Mouse (Mus musculus) liver, embryonic 15.5 days (tissue): ENCODE results near the gene Ppp4c. TPM values are rescaled to one million over a fixed set of nuclear protein-coding genes. Genes with fewer than 3 reads are reported as not detected.

ENCODE experiments used
- ATAC-seq: fragments of 200-750 bp; cut with Nextera tagmentation; 2 replicates; pipeline ENCODE4 v1.8.0; 2017; ENCODE audit warnings: moderate number of reproducible peaks, mild to moderate bottlenecking, moderate library complexity; ENCODE audit not compliant: insufficient read depth
- H3K27ac ChIP-seq: fragments of 300-500 bp; sonication (generic); replicated peaks from 2 replicates; pipeline ENCODE4 v1.5.1; 2015; ENCODE audit warnings: mild to moderate bottlenecking, inconsistent platforms
- H3K27me3 ChIP-seq: fragments of 300-500 bp; sonication (generic); 2 replicates; pipeline ENCODE4 v1.6.1; 2015; ENCODE audit warnings: mild to moderate bottlenecking, inconsistent platforms
- H3K36me3 ChIP-seq: fragments of 300-500 bp; sonication (generic); replicated peaks from 2 replicates; pipeline ENCODE4 v1.6.1; 2015; ENCODE audit warnings: moderate library complexity, mild to moderate bottlenecking, inconsistent platforms
- H3K4me1 ChIP-seq: fragments of 300-500 bp; sonication (generic); replicated peaks from 2 replicates; pipeline ENCODE4 v1.6.1; 2015; ENCODE audit warnings: inconsistent platforms
- H3K4me2 ChIP-seq: fragments of 300-500 bp; sonication (generic); 2 replicates; pipeline ENCODE4 v1.6.1; 2015; ENCODE audit warnings: moderate library complexity, mild to moderate bottlenecking, inconsistent platforms
- H3K4me3 ChIP-seq: fragments of 300-500 bp; sonication (generic); replicated peaks from 2 replicates; pipeline ENCODE4 v1.5.1; 2015; ENCODE audit warnings: mild to moderate bottlenecking, inconsistent platforms
- H3K9ac ChIP-seq: fragments of 300-500 bp; sonication (generic); 2 replicates; pipeline ENCODE4 v1.6.1; 2015; ENCODE audit warnings: moderate library complexity, mild to moderate bottlenecking, inconsistent platforms
- H3K9me3 ChIP-seq: fragments of 300-500 bp; sonication (generic); replicated peaks from 2 replicates; pipeline ENCODE4 v1.6.1; 2016; ENCODE audit warnings: inconsistent platforms
- WGBS: fragments of 180-500 bp; shearing (Covaris S2); methylation state at CpG from one replicate; pipeline ENCODE4 v1.1.7; 2015; ENCODE audit warnings: mixed read lengths; ENCODE audit not compliant: insufficient replicate concordance; 5-methylcytosine and 5-hydroxymethylcytosine counted together
- polyA plus RNA-seq: library from polyadenylated mRNA; unstranded; fragments of >200 nt; fragmentation: Nextera tagmentation; extraction: Ambion mirVana; gene quantifications from 2 replicates; pipeline ENCODE4 v1.2.1, GENCODE M21; 2015

Gene Ppp4c
- polyA plus RNA-seq, 1 experiment from 2014 or later = 107 TPM

DNA sequence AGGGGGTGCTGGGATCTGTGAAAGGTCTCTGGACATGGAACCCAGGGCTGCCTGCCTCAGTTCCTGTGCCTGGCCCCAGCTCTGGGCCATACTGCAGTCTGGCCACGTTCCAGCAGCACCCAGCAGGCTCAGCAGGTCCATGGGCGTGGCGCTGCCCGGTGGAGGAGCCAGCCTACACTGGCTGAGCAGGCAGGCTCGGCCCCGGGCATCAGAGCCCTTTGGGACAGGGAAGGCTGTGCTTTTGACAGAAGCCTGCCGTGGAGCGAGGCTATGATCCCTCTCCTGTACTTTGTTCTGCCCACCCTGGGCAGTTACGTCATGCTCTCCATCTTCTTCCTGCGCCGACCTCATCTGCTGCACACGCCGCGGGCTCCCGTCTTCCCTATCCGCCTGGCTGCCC lies 26.1 kb downstream of the Ppp4c start, which contains the start of gene Gdpd3:
Gene Gdpd3 (plus strand): TSS at position 134 of the 400 bp plus-strand sequence.
- Histone ChIP-seq H3K4me3 (no peak within 1 kb of the TSS), H3K36me3 (peaks cover 68% of the 10 kb centered on the region), H3K27me3 (no peaks in the 10 kb centered on the region), H3K9ac (no peak within 1 kb of the TSS), H3K4me1 (peaks cover 49% of the 10 kb centered on the region), H3K27ac (no peak within 1 kb of the TSS), H3K9me3 (no peaks in the 10 kb centered on the region), H3K4me2 (no peak within 1 kb of the TSS)
- no peak; the same call in 1 of the 2 replicates for ATAC-seq
- WGBS = 81% methylated on average over 16 of the region's 16 CpGs

DNA sequence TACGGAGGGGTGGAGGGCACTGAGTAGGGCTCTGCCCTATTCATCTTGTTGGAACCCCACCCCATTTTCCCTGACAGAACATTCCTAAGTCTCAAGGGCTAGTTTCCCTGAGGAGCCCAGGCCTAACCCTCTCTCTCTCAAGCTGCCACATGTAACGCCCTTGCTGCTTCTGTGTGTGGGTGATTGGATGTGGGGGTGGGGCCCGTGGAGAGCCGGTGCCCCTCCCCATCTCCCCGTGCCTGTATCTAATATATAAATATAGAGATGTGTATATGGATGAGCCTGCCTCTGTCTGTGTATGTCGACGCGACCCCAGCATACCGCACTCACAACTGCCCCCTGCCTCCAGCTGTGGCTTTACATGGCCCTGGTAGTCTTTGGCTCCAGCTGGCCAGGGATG lies 26.8 kb downstream of the Ppp4c start:
- Histone ChIP-seq H3K9ac (no peak overlapping the region), H3K9me3 (no peaks in the 10 kb centered on the region), H3K36me3 (peaks cover 65% of the 10 kb centered on the region), H3K4me3 (no peak overlapping the region), H3K27ac (no peak overlapping the region), H3K27me3 (no peaks in the 10 kb centered on the region), H3K4me2 (no peak overlapping the region), H3K4me1 (peaks cover 52% of the 10 kb centered on the region)
- 61% methylated on average over 9 of the region's 9 CpGs for WGBS
- no peak for ATAC-seq

DNA sequence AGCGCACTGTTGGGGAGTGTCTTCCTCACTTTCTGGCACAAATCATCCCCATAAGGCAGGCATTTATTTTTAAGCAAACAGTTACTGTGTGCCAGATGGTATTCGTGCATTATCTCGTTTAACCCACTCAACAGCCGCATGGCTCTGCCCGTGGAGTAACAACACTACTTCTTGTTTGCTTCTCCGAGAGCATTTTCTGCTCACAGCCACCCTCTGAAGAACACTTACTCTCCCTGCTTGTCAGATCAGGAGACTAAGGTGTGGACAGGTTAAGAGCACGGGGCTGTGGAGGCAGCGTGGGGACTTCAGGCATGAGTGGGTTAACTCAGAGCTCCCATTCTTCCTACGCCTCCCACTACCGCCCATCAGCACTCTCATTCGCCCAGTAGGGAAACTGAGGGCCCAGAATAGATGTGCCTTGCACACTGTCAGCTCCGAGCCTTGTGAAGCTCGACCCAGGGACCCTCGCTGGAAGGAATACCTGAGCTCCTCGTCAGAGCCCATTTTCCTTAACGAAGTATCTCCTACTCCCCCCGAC lies 29.8 kb downstream of the Ppp4c start:
- Histone ChIP-seq H3K4me2 (no peak overlapping the region), H3K9me3 (no peaks in the 10 kb centered on the region), H3K4me1 (peaks cover 67% of the 10 kb centered on the region), H3K27ac (no peak overlapping the region; the same call in 1 of the 2 replicates), H3K27me3 (no peaks in the 10 kb centered on the region), H3K36me3 (peaks cover 43% of the 10 kb centered on the region), H3K9ac (no peak overlapping the region), H3K4me3 (no peak overlapping the region)
- 51% methylated on average over 17 of the region's 17 CpGs for WGBS
- no peak for ATAC-seq

DNA sequence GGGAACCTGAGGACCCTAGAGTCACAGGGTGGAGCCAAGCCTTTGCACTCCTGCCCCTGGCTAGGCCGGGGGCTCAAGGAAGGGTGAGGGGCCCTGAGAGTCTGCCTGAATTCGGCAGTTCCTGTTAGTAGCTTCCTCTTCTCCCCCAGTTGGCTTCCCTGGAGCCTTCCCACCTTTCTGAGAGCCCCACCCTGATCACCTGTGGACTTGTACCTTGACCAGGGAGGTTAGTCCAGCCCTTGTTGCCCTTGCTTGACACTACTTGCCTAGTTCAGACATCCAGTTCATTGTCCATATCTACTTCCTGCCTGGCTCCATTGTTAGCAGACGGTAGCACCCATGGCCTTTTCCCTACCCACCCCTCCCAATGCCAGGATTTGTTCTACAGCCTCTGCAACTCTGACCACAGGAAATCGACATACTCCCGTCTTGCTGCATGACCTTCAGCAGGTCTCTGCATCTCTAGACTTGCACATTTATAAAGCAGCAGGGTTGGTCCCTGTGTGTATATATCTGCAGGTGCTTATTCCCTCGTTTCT lies 30.7 kb downstream of the Ppp4c start:
- H3K4me1 ChIP-seq = peaks cover 67% of the 10 kb centered on the region
- H3K27ac ChIP-seq = 0 out of 2 replicates have a peak overlapping the region, but pooled peaks have one; percentile 84
- H3K9ac ChIP-seq = no peak overlapping the region
- WGBS = 32% methylated on average over 6 of the region's 6 CpGs
- peak overlapping the region; percentile 89 for H3K4me2 ChIP-seq
- H3K36me3 ChIP-seq = peaks cover 34% of the 10 kb centered on the region
- no peaks in the 10 kb centered on the region for H3K27me3 ChIP-seq
- H3K9me3 ChIP-seq = no peaks in the 10 kb centered on the region
- ATAC-seq = no peak
- no peak overlapping the region for H3K4me3 ChIP-seq

DNA sequence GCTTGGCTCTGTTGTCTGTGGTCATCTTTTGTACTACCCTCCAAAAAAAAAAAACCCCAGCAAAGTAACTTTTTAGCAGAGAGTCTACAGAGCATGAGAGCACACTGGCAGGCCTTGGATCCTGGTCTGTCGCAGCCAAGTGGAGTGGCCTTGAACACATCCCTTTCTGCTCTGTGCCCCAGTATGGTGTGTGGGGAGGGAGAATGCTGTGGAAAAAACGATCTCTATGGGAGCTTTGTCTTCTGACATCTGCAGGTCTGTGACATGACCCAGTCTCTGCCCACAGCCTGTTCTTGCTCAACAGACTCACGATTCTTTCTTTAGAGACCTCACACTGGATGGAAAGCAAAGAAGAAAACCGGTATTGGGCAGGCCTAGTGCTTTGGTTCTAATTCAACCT lies 31.3 kb downstream of the Ppp4c start:
- Histone ChIP-seq H3K9ac (no peak overlapping the region), H3K4me3 (no peak overlapping the region), H3K4me1 (peaks cover 60% of the 10 kb centered on the region), H3K27me3 (no peaks in the 10 kb centered on the region), H3K9me3 (no peaks in the 10 kb centered on the region), H3K27ac (peak overlapping the region; percentile 84), H3K36me3 (peaks cover 29% of the 10 kb centered on the region), H3K4me2 (peak overlapping the region; percentile 89)
- no peak for ATAC-seq
- WGBS = 52% methylated on average over 4 of the region's 4 CpGs

DNA sequence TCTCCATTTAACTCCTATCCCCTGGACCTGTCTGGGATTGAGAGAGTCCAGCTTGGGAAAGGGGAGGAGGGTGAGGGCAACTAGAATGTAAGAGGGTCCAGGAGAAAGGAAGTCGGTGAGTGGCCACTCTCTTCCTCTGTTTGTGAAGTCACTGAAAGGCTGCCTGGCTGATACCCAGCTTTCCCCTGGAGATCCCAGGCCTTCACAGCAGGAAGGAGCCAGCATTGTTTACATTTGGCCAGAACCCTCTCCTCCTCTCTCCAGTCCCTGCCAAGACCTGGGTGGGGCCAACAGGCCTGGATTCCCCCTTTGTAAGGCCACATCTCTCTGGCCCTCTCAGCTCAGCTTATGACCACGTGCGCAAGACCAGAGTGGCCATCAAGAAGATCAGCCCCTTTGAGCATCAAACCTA lies 31.9 kb downstream of the Ppp4c start:
- peak overlapping the region; percentile 69 for H3K9ac ChIP-seq
- peak overlapping the region; percentile 84 for H3K27ac ChIP-seq
- H3K27me3 ChIP-seq = no peaks in the 10 kb centered on the region
- peak overlapping the region; percentile 89 for H3K4me2 ChIP-seq
- H3K9me3 ChIP-seq = no peaks in the 10 kb centered on the region
- H3K4me3 ChIP-seq = peak overlapping the region; percentile 67
- peaks cover 24% of the 10 kb centered on the region for H3K36me3 ChIP-seq
- H3K4me1 ChIP-seq = peaks cover 55% of the 10 kb centered on the region
- whole genome bisulfite sequencing = 37% methylated on average over 3 of the region's 3 CpGs
- ATAC-seq = peak; percentile 10

DNA sequence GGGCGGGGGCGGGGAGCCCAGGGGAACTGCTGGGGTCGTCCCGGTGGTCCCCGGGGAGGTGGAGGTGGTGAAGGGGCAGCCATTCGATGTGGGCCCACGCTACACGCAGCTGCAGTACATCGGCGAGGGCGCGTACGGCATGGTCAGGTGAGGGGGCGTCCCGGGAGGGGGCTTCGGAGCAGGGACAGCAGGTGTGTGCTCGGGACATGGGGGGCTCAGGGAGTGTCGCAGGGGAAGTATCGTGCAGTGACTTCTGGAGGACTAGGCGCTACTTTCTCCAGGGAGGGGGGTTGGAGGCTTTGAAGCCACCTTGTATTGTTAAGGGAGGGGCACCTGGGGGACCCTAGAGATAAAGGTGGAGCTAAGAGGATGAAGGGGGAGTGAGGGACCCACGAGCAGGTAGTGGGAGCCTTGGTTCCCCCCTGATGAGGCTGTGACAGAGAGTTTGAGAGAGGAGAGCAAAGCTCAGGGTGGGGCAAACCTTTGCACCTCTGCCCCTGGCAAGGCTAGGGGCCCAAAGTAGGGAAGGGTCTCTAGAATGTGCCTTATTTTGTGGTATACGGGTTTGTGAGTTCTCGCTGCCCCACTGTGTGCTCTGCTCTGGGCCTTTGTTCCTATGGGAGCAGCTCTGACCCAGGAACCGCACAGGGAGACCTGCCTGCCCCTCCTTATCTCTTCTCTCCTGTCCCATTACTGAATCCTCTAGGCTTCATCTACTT lies 32.5 kb downstream of the Ppp4c start:
- Histone ChIP-seq H3K9me3 (no peaks in the 10 kb centered on the region), H3K27me3 (no peaks in the 10 kb centered on the region), H3K4me2 (peak overlapping the region; percentile 89), H3K36me3 (peaks cover 18% of the 10 kb centered on the region), H3K9ac (peak overlapping the region; percentile 69), H3K27ac (peak overlapping the region; percentile 84), H3K4me1 (peaks cover 55% of the 10 kb centered on the region), H3K4me3 (peak overlapping the region; percentile 67)
- 0% methylated on average over 22 of the region's 24 CpGs for WGBS
- ATAC-seq = peak; percentile 19

DNA sequence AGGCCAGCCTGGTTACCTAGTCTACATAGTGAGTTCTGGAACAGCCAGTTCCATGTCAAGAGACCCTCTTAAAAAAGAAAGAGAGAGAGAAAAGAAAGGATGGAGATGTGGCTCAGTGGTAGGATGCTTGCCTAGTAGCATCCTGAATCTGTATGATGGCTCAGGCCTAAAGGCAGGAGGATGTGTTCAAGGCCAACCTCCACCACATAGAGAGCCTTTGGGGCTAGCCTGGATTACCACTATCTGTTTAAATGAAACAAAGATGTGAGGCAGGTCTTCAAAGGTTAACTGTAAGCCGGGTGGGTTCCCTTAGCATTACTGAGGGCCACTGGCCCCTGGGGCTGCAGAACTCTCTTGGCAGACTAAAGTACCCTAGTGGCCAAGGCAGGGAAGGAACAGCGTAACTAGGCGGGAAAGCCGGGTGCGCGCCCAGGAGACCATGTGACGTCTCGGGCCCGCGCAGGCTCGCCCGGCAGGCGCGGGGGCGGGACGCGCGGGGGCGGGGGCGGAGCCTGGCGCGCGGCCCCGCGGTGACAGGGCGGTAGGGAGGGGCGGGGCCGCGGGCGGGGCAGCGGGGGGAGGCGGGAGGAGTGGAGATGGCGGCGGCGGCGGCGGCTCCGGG lies 33.1 kb downstream of the Ppp4c start, which contains the start of gene Mapk3:
Gene Mapk3 (plus strand): TSS at position 552 of the 622 bp plus-strand sequence.
- H3K9me3 ChIP-seq = no peaks in the 10 kb centered on the region
- peaks cover 57% of the 10 kb centered on the region for H3K4me1 ChIP-seq
- H3K4me2 ChIP-seq = peak within 1 kb of the TSS; percentile 89
- H3K4me3 ChIP-seq = peak within 1 kb of the TSS; percentile 67
- WGBS = 1% methylated on average over 33 of the region's 38 CpGs
- peak within 1 kb of the TSS; percentile 69 for H3K9ac ChIP-seq
- H3K27ac ChIP-seq = peak within 1 kb of the TSS; percentile 84
- no peaks in the 10 kb centered on the region for H3K27me3 ChIP-seq
- peak; percentile 75 for ATAC-seq
- H3K36me3 ChIP-seq = peaks cover 12% of the 10 kb centered on the region

DNA sequence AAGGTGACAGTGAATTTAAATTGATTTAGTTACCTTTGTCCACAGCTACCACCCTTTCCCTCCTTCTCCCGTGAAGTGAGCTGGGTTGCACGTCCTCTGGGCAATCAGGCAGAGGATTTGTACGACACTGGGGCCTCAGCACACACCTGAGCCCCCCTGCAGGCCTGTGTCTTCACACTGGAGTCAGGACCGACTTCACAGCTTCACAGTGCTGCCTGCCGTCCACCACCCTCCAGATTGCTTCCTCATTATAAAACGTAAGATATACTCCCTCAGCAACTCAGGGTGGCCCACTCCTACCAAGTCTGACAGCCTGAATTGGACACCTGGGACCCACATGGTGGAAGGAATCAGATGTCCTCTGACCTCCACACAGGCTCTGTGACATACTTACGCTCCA lies 33.8 kb downstream of the Ppp4c start:
- Histone ChIP-seq H3K9me3 (no peaks in the 10 kb centered on the region), H3K27me3 (no peaks in the 10 kb centered on the region), H3K4me1 (peaks cover 62% of the 10 kb centered on the region), H3K36me3 (peaks cover 6% of the 10 kb centered on the region), H3K4me2 (no peak overlapping the region), H3K4me3 (no peak overlapping the region), H3K27ac (no peak overlapping the region), H3K9ac (no peak overlapping the region)
- 55% methylated on average over 7 of the region's 7 CpGs for WGBS
- no peak for ATAC-seq

DNA sequence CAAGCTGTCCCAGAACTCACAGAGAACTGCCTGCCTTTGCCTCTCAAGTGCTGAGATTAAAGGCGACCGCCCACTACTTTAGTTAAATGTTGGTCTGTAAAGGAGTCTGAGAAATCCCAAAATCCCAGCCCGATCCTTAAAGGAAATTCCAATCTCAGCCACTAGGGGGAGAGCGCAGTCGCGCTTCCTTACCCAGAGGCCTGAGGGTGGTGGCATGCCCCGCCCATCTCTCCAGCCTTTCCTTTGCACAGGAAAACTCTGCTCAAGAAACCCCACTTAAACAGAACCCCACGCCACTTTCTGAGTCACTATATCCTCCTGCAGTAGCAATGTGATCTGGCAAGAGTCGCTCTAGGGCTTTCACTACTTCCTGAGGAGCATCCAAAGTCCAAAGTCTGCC lies 37.4 kb downstream of the Ppp4c start:
- peak overlapping the region; percentile 33 for H3K4me2 ChIP-seq
- ATAC-seq = peak; percentile 30; the same call in 1 of the 2 replicates
- no peaks in the 10 kb centered on the region for H3K36me3 ChIP-seq
- no peaks in the 10 kb centered on the region for H3K9me3 ChIP-seq
- peaks cover 26% of the 10 kb centered on the region for H3K4me1 ChIP-seq
- H3K27ac ChIP-seq = no peak overlapping the region
- under 1% methylated on average over 9 of the region's 9 CpGs for WGBS
- 0 out of 2 replicates have a peak overlapping the region, but pooled peaks have one; percentile 32 for H3K9ac ChIP-seq
- H3K4me3 ChIP-seq = no peak overlapping the region
- H3K27me3 ChIP-seq = no peaks in the 10 kb centered on the region
